33 mouse cellular contexts compared by ENCODE assay signal in the genomic region with DNA sequence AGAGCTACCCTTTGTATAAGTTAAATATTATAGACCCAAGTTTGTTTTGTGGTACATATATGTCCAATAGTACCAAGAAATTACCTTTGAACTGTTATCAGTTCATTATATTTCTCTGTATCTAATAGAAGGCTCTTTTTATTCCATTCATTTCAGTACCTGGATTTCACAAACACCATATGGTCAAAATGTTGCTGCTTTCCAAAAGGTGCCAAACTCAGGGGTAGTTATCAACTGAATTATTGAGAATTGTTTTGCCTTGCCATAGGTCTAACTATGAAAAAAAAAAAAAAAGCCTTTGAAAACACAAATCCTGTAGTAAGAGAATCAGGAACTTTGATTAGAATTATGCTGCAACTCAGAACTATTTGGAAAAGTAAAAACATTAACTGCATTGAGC.
"Had no signal": no experiment of that assay in that cellular context is flagged by ENCODE, and none has a peak within 500 bp of the region (broad histone marks: within the 10 kb centered on the region; RNA-seq: fewer than 3 reads in every experiment).

No protein-coding gene starts in this region.

- H3K4me1 ChIP-seq: heart, embryonic 13.5 days; heart, embryonic 15.5 days; hindbrain, embryonic 10.5 days; hindbrain, embryonic 12.5 days; hindbrain, embryonic 13.5 days; hindbrain, embryonic 15.5 days; intestine, embryonic 15.5 days; kidney, embryonic 15.5 days had no signal

- H3K9me3 ChIP-seq: heart, embryonic 13.5 days; heart, embryonic 15.5 days; hindbrain, embryonic 10.5 days; hindbrain, embryonic 12.5 days; hindbrain, embryonic 13.5 days; hindbrain, embryonic 15.5 days; intestine, embryonic 15.5 days; kidney, embryonic 15.5 days had no signal

- H3K27ac ChIP-seq: heart, embryonic 13.5 days; heart, embryonic 15.5 days; hindbrain, embryonic 10.5 days; hindbrain, embryonic 12.5 days; hindbrain, embryonic 13.5 days; hindbrain, embryonic 14.5 days; hindbrain, embryonic 15.5 days; hindbrain, postnatal 0 days; intestine, embryonic 15.5 days; kidney, embryonic 15.5 days; kidney, postnatal 0 days; layer of hippocampus, adult 2 months; left cerebral cortex, adult 2 months had no signal

- H3K27me3 ChIP-seq: heart, embryonic 13.5 days; heart, embryonic 15.5 days; hindbrain, embryonic 12.5 days; hindbrain, embryonic 13.5 days; hindbrain, embryonic 15.5 days; intestine, embryonic 15.5 days; kidney, embryonic 15.5 days had no signal

- H3K36me3 ChIP-seq: heart, embryonic 15.5 days; hindbrain, embryonic 10.5 days; hindbrain, embryonic 12.5 days; hindbrain, embryonic 13.5 days; hindbrain, embryonic 15.5 days; intestine, embryonic 15.5 days; kidney, embryonic 15.5 days had no signal

- H3K9ac ChIP-seq: heart, embryonic 13.5 days; heart, embryonic 15.5 days; hindbrain, embryonic 12.5 days; hindbrain, embryonic 13.5 days; hindbrain, embryonic 14.5 days; hindbrain, embryonic 15.5 days; intestine, embryonic 15.5 days; kidney, embryonic 15.5 days had no signal

- DNase-seq: heart, postnatal 10 days; heart, postnatal 14 days; heart, postnatal 36 days; heart, postnatal 4 days; kidney, adult 11 months; kidney, adult 18-20 months; kidney, adult 2 months; kidney, adult 8-10 months; kidney, adult 9 months; kidney, postnatal 10 days; kidney, postnatal 14 days; kidney, postnatal 25 days; kidney, postnatal 36 days; kidney, postnatal 4 days; layer of hippocampus, adult 9-11 months; layer of hippocampus, postnatal 36 days had no signal

- H3K4me3 ChIP-seq: heart, embryonic 13.5 days; heart, embryonic 15.5 days; hindbrain, embryonic 10.5 days; hindbrain, embryonic 12.5 days; hindbrain, embryonic 13.5 days; hindbrain, embryonic 15.5 days; intestine, embryonic 15.5 days; kidney, embryonic 15.5 days; layer of hippocampus, adult 2 months; left cerebral cortex, adult 2 months had no signal

- ATAC-seq: hindbrain, embryonic 16.5 days; hindbrain, postnatal 0 days; inflammation-experienced regulatory T-cells, adult 6 months; intestine, embryonic 15.5 days; intestine, embryonic 16.5 days; intestine, postnatal 0 days had no signal

- H3K4me2 ChIP-seq: heart, embryonic 13.5 days; heart, embryonic 15.5 days; hindbrain, embryonic 12.5 days; hindbrain, embryonic 13.5 days; hindbrain, embryonic 14.5 days; hindbrain, embryonic 15.5 days; intestine, embryonic 15.5 days; kidney, embryonic 15.5 days had no signal
